Mouse (Mus musculus) myocyte (in vitro differentiated cells): ENCODE data around the gene Vmn2r117. TPM values are rescaled to one million over a fixed set of nuclear protein-coding genes. Genes with fewer than 3 reads are reported as not detected.
"Not testable (repeated sequence)": the region's sequence is repeated elsewhere in the genome, so short reads cannot be mapped to it uniquely, and the experiment has no call there.

Experiments
- H3K27me3 ChIP-seq: one replicate; pipeline ENCODE4 v1.6.1; 2011; ENCODE audit not compliant: control insufficient read depth, insufficient read depth, insufficient read length
- H3K36me3 ChIP-seq: one replicate; pipeline ENCODE4 v1.6.1; 2011; ENCODE audit not compliant: control insufficient read depth, insufficient read depth
- H3K4me2 ChIP-seq: one replicate; pipeline ENCODE4 v1.6.1; 2011; ENCODE audit warnings: low read depth, control low read depth
- H3K4me3 ChIP-seq: one replicate; pipeline ENCODE4 v1.5.1; 2011; ENCODE audit warnings: mild to moderate bottlenecking, control low read depth, moderate library complexity
- H3K79me2 ChIP-seq: one replicate; pipeline ENCODE4 v1.6.1; 2011; ENCODE audit not compliant: control insufficient read depth, insufficient read depth
- H3ac ChIP-seq: one replicate; pipeline ENCODE4 v1.6.1; 2011; ENCODE audit not compliant: control insufficient read depth, insufficient read length
- CEBPB ChIP-seq: IDR thresholded peaks from 2 replicates; pipeline ENCODE4 v1.6.1; 2011; ENCODE audit warnings: mild to moderate bottlenecking, moderate library complexity; ENCODE audit not compliant: poor library complexity, insufficient read depth, severe bottlenecking
- E2F4 ChIP-seq: IDR thresholded peaks from one replicate; pipeline ENCODE4 v1.6.1; 2011; ENCODE audit warnings: mild to moderate bottlenecking, control low read depth, moderate library complexity; ENCODE audit not compliant: insufficient read depth
- MAX ChIP-seq: IDR thresholded peaks from one replicate; pipeline ENCODE4 v1.6.1; 2011; ENCODE audit warnings: low read depth, mild to moderate bottlenecking, control low read depth
- MYOD1 ChIP-seq, 3 experiments: IDR thresholded peaks; one replicate each; pipeline ENCODE4 v1.6.1; 2011; ENCODE audit warnings: control low read depth in 2 of 3, low read depth in 2 of 3, mild to moderate bottlenecking in 2 of 3, moderate library complexity in 1 of 3; ENCODE audit not compliant: insufficient read length in 2 of 3, control insufficient read depth in 1 of 3
- MYOG ChIP-seq, 3 experiments: IDR thresholded peaks; one replicate each; pipeline ENCODE4 v1.6.1; 2011; ENCODE audit warnings: control low read depth in 2 of 3, low read depth in 2 of 3, mild to moderate bottlenecking in 2 of 3; ENCODE audit not compliant: insufficient read length in 2 of 3, control insufficient read depth in 1 of 3, insufficient read depth in 1 of 3
- POLR2A ChIP-seq: IDR thresholded peaks from one replicate; pipeline ENCODE4 v1.6.1; 2011; ENCODE audit warnings: low read depth, mild to moderate bottlenecking, control low read depth, moderate library complexity; ENCODE audit not compliant: insufficient read length
- POLR2AphosphoS2 ChIP-seq: IDR thresholded peaks from one replicate; pipeline ENCODE4 v1.6.1; 2011; ENCODE audit warnings: low read depth, control low read depth; ENCODE audit not compliant: insufficient read length
- REST ChIP-seq: IDR thresholded peaks from one replicate; pipeline ENCODE4 v1.6.1; 2011; ENCODE audit warnings: mild to moderate bottlenecking, control low read depth, moderate library complexity; ENCODE audit not compliant: insufficient read depth, insufficient read length
- SRF ChIP-seq: IDR thresholded peaks from one replicate; pipeline ENCODE4 v1.6.1; 2011; ENCODE audit warnings: low read depth; ENCODE audit not compliant: control insufficient read depth, insufficient read length
- TCF12 ChIP-seq: IDR thresholded peaks from one replicate; pipeline ENCODE4 v1.6.1; 2011; ENCODE audit warnings: mild to moderate bottlenecking, control low read depth; ENCODE audit not compliant: poor library complexity, insufficient read depth, severe bottlenecking
- TCF3 ChIP-seq: IDR thresholded peaks from one replicate; pipeline ENCODE4 v1.6.1; 2011; ENCODE audit warnings: low read depth, control low read depth; ENCODE audit not compliant: insufficient read length
- USF1 ChIP-seq: IDR thresholded peaks from one replicate; pipeline ENCODE4 v1.6.1; 2011; ENCODE audit warnings: low read depth, mild to moderate bottlenecking, control low read depth, moderate library complexity
- polyA plus RNA-seq: library from polyadenylated mRNA; unstranded; fragments of >200 nt; fragmentation: generic; extraction: Trizol; gene quantifications from one replicate; pipeline ENCODE4 v1.2.1, GENCODE M21; 2012; ENCODE audit warnings: missing spikeins

Vmn2r117 gene
- polyA plus RNA-seq: not detected

DNA sequence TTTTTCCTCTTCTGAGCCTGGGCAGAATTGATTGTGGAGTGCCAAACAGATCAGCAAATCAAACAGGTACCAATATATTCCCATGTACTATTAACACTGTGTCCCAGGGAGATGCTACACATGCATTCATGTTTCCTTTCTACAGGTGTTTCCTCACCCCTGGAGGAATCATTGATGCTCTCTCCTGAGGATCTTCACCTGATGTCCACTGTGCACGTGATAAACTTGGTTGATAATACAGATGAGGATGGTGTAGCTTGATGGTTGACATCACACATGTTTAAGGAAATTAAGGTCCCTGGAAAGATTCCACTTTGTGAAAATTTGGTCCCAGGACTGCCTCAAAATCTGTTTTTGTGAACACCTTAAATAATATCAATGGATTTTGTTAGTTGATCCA is at the start of gene Vmn2r117:
Vmn2r117 (minus strand) TSS at position 101 of the 400 bp plus-strand sequence.
- not testable (repeated sequence) for H3K79me2 ChIP-seq, H3K4me2 ChIP-seq, H3ac ChIP-seq, H3K36me3 ChIP-seq, H3K27me3 ChIP-seq, H3K4me3 ChIP-seq

DNA sequence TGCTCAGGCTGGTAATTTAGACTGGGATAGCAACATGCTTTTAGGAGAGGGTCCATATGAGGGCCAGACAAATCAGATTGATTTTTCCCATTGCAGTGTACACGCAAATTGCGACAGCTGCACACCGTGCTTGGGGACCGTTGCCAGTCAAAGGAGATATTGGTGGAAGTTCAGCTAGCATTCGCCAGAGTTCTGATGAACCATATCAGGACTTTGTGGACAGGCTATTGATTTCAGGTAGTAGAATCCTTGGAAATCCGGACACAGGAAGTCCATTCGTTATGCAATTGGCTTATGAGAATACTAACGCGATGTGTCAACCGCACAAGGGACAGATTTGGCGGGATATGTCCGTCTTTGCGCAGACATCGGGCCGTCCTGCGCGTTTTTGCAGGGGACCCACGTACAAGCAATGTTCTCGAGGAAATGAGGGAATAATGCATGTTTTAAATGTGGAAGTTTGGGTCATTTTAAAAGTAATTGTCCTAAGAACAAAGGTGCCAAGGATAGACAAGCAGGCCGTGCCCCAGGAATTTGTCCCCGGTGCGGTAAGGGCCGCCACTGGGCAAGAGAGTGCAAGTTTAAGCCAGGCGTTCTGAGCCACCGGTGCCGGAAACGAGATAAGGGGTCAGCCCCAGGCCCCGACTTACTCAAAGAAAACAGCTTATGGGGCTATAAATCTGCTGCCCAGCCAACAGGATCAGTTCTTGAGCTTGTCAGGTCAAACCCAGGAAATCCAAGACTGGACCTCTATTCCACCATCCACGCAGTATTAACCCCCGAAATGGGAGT is 43.6 kb upstream of the Vmn2r117 start:
- not testable (repeated sequence) for H3K36me3 ChIP-seq, H3K4me2 ChIP-seq, H3K4me3 ChIP-seq, H3K79me2 ChIP-seq, H3K27me3 ChIP-seq, H3ac ChIP-seq

DNA sequence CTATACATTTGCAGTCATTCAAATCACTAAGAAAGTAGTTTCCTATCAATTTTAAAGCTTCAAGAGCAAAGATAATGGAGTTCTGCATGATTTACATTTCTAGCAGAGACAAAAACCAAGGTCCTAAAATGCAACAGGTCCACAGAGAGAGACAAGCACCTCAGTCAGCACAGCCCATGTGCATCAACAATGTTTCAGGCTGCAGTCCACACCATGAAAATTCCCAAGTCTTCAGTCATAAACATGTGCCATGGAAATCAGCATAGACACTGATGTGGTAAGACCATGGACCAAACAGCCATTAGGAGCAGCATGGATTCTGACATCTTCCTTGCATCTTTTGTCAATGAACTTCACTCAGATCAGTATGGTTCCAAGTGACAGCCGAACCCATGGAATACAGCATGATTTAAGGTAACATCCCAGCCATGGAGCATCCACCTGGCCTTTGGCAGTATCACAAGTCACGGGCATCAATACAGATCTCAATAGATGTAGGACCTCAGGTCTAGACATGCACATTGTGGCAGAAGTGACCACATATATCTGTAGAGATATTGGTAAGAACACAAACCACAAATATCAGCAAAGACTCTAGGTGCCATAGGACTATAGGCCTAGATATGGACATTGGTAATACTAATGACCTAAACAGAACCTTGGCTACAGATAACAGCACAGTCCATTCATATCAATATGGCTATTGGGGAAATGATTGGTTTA is 39.4 kb upstream of the Vmn2r117 start:
- Histone ChIP-seq H3K27me3 (peaks cover 10% of the 10 kb centered on the region), H3K4me2 (no peak overlapping the region), H3ac (no peak overlapping the region), H3K4me3 (no peak overlapping the region), H3K79me2 (no peaks in the 10 kb centered on the region), H3K36me3 (no peaks in the 10 kb centered on the region)
- no peak for TF ChIP-seq POLR2A
- TF ChIP-seq USF1: no peak
- no peak for TF ChIP-seq SRF
- no peak for TF ChIP-seq POLR2AphosphoS2
- TF ChIP-seq TCF3: no peak
- no peak for TF ChIP-seq E2F4
- no peak for TF ChIP-seq CEBPB
- TF ChIP-seq REST: no peak
- no peak for TF ChIP-seq TCF12
- TF ChIP-seq MYOG (IDR thresholded peaks at IDR 0.05; ENCODE audit: control insufficient read depth in 1 of 3, insufficient read depth in 1 of 3, insufficient read length in 2 of 3, low read depth in 2 of 3): no peak
- TF ChIP-seq MYOD1 (IDR thresholded peaks at IDR 0.05; ENCODE audit: control insufficient read depth in 1 of 3, insufficient read length in 2 of 3, low read depth in 2 of 3): no peak
- no peak for TF ChIP-seq MAX

DNA sequence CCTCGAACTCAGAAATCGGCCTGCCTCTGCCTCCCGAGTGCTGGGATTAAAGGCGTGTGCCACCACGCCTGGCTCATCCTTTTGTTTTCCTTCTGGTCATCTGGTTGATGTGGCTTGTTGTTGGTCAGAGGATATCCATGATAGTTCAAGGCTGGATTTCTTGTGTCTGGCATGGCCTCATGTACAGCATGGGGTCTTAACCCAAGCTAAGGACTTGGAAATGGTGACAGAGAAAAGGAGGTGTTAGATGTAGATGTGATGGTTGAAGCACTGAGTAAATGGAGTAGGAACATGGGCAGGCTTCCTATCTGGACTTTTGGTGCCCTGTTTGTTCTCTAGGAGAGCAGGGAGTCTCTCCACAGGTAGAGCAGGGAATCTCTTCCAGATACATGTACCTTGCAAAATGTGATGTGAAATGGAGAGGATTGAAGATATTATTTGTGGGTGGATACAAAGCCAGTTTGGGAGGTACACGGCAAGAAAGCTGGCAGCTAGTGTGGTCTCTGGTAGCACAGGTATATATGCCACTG is 46.3 kb downstream of the Vmn2r117 start:
- no peak overlapping the region for H3ac ChIP-seq
- H3K4me3 ChIP-seq: no peak overlapping the region
- H3K4me2 ChIP-seq: no peak overlapping the region
- no peaks in the 10 kb centered on the region for H3K79me2 ChIP-seq
- H3K36me3 ChIP-seq: no peaks in the 10 kb centered on the region
- H3K27me3 ChIP-seq: no peaks in the 10 kb centered on the region
- TF ChIP-seq POLR2A: no peak
- TF ChIP-seq MAX: no peak
- TF ChIP-seq CEBPB: no peak
- TF ChIP-seq MYOD1 (IDR thresholded peaks at IDR 0.05; ENCODE audit: control insufficient read depth in 1 of 3, insufficient read length in 2 of 3, low read depth in 2 of 3): no peak
- no peak for TF ChIP-seq MYOG (IDR thresholded peaks at IDR 0.05; ENCODE audit: control insufficient read depth in 1 of 3, insufficient read depth in 1 of 3, insufficient read length in 2 of 3, low read depth in 2 of 3)
- TF ChIP-seq USF1: no peak
- no peak for TF ChIP-seq POLR2AphosphoS2
- no peak for TF ChIP-seq REST
- TF ChIP-seq SRF: no peak
- TF ChIP-seq E2F4: no peak
- TF ChIP-seq TCF12: no peak
- TF ChIP-seq TCF3: no peak

Other genes starting within 250 kb of the Vmn2r117 start
- gene Vmn2r114, start 167.2 kb downstream of the Vmn2r117 start, polyA plus RNA-seq: not detected
- not detected for gene Vmn2r115, start 136.0 kb downstream of the Vmn2r117 start, polyA plus RNA-seq
- gene Vmn2r116, start 95.1 kb downstream of the Vmn2r117 start, polyA plus RNA-seq: not detected
- 9.9 TPM for gene Zfp213, start 84.5 kb upstream of the Vmn2r117 start, polyA plus RNA-seq
- 5.1 TPM for gene Zfp13, start 119.8 kb upstream of the Vmn2r117 start, polyA plus RNA-seq
- gene Zscan10, start 121.2 kb upstream of the Vmn2r117 start, polyA plus RNA-seq: 0.02 TPM
- gene Mmp25, start 165.6 kb upstream of the Vmn2r117 start, polyA plus RNA-seq: not detected
- gene Bicdl2, start 180.8 kb upstream of the Vmn2r117 start, polyA plus RNA-seq: 0.14 TPM
- 199 TPM for gene Hcfc1r1, start 193.9 kb upstream of the Vmn2r117 start, polyA plus RNA-seq
- gene Thoc6, start 194.2 kb upstream of the Vmn2r117 start, polyA plus RNA-seq: 30.1 TPM
- 328 TPM for gene Tnfrsf12a, start 197.8 kb upstream of the Vmn2r117 start, polyA plus RNA-seq
- not detected for gene Cldn6, start 199.6 kb upstream of the Vmn2r117 start, polyA plus RNA-seq
- 0.24 TPM for gene Cldn9, start 204.3 kb upstream of the Vmn2r117 start, polyA plus RNA-seq
- gene 1520401A03Rik, start 243.1 kb upstream of the Vmn2r117 start, polyA plus RNA-seq: 0.40 TPM
- gene Pkmyt1, start 246.6 kb upstream of the Vmn2r117 start, polyA plus RNA-seq: 11.5 TPM